ENCODE assay signal across 35 mouse cellular contexts in genomic region chr5:149089860-149090259, GRCm38 (mm10).
"Had no signal": no experiment of that assay in that cellular context is flagged by ENCODE, and none has a peak within 500 bp of the region (broad histone marks: within the 10 kb centered on the region; RNA-seq: fewer than 3 reads in every experiment).

No protein-coding gene starts in this region.

- H3K36me3 ChIP-seq: heart, embryonic 10.5 days; heart, embryonic 12.5 days; heart, embryonic 13.5 days; heart, embryonic 15.5 days; hindbrain, embryonic 10.5 days; hindbrain, embryonic 12.5 days; hindbrain, embryonic 13.5 days; hindbrain, embryonic 15.5 days; intestine, embryonic 15.5 days; kidney, embryonic 15.5 days had no signal

- ATAC-seq: hindbrain, embryonic 16.5 days; hindbrain, postnatal 0 days; inflammation-experienced regulatory T-cells, adult 6 months; intestine, embryonic 15.5 days; intestine, embryonic 16.5 days; intestine, postnatal 0 days had no signal

- H3K9ac ChIP-seq: heart, embryonic 12.5 days; heart, embryonic 13.5 days; heart, embryonic 15.5 days; hindbrain, embryonic 12.5 days; hindbrain, embryonic 13.5 days; hindbrain, embryonic 14.5 days; hindbrain, embryonic 15.5 days; intestine, embryonic 15.5 days; kidney, embryonic 15.5 days had no signal

- H3K27ac ChIP-seq: heart, embryonic 10.5 days; heart, embryonic 13.5 days; heart, embryonic 15.5 days; hindbrain, embryonic 10.5 days; hindbrain, embryonic 12.5 days; hindbrain, embryonic 13.5 days; hindbrain, embryonic 14.5 days; hindbrain, embryonic 15.5 days; hindbrain, postnatal 0 days; intestine, embryonic 15.5 days; kidney, embryonic 15.5 days; kidney, postnatal 0 days; layer of hippocampus, adult 2 months had no signal

- H3K27me3 ChIP-seq: heart, embryonic 12.5 days; heart, embryonic 13.5 days; heart, embryonic 15.5 days; hindbrain, embryonic 12.5 days; hindbrain, embryonic 13.5 days; hindbrain, embryonic 15.5 days; intestine, embryonic 15.5 days; kidney, embryonic 15.5 days had no signal

- DNase-seq: heart, postnatal 10 days; heart, postnatal 14 days; heart, postnatal 36 days; heart, postnatal 4 days; kidney, adult 11 months; kidney, adult 18-20 months; kidney, adult 2 months; kidney, adult 8-10 months; kidney, adult 9 months; kidney, postnatal 10 days; kidney, postnatal 14 days; kidney, postnatal 25 days; kidney, postnatal 36 days; kidney, postnatal 4 days; layer of hippocampus, adult 9-11 months; layer of hippocampus, postnatal 36 days had no signal

- H3K9me3 ChIP-seq: heart, embryonic 10.5 days; heart, embryonic 12.5 days; heart, embryonic 13.5 days; heart, embryonic 15.5 days; hindbrain, embryonic 10.5 days; hindbrain, embryonic 12.5 days; hindbrain, embryonic 13.5 days; hindbrain, embryonic 15.5 days; intestine, embryonic 15.5 days; kidney, embryonic 15.5 days had no signal

- H3K4me3 ChIP-seq: heart, embryonic 10.5 days; heart, embryonic 12.5 days; heart, embryonic 13.5 days; heart, embryonic 15.5 days; hindbrain, embryonic 10.5 days; hindbrain, embryonic 12.5 days; hindbrain, embryonic 13.5 days; hindbrain, embryonic 15.5 days; intestine, embryonic 15.5 days; kidney, embryonic 15.5 days; layer of hippocampus, adult 2 months had no signal

- H3K4me2 ChIP-seq: heart, embryonic 11.5 days; heart, embryonic 12.5 days; heart, embryonic 13.5 days; heart, embryonic 15.5 days; hindbrain, embryonic 12.5 days; hindbrain, embryonic 13.5 days; hindbrain, embryonic 14.5 days; hindbrain, embryonic 15.5 days; intestine, embryonic 15.5 days; kidney, embryonic 15.5 days had no signal

- H3K4me1 ChIP-seq: heart, embryonic 10.5 days; heart, embryonic 12.5 days; heart, embryonic 15.5 days; hindbrain, embryonic 10.5 days; hindbrain, embryonic 12.5 days; hindbrain, embryonic 13.5 days; hindbrain, embryonic 15.5 days; intestine, embryonic 15.5 days; kidney, embryonic 15.5 days had no signal
